In the genomic region with DNA sequence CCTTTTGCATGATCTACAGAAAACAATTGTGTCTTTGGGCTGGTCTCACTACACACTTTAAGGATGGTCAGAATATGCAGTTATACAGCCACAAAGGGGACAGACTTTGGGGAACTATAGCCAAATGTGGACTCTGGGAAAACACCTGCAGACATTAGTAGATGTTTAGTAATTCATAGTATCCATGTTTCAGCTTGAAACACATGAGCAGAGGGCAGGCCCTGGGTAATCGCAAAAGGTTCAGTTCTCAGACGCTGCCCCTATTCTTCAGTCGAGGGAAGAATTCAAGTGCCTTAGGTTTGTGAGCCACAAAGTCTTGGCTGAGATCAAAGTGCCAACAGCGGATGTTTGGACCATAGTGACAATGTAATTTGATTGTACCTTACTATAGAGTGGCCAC, we compare ENCODE assay signal across 28 mouse cellular contexts. TPM values are rescaled to one million over a fixed set of nuclear protein-coding genes. Genes with fewer than 3 reads are reported as not detected.
"Had no signal": no experiment of that assay in that cellular context is flagged by ENCODE, and none has a peak within 500 bp of the region (broad histone marks: within the 10 kb centered on the region; RNA-seq: fewer than 3 reads in every experiment).

No protein-coding gene starts in this region.

- DNase-seq: lung, adult 2 months; lung, postnatal 14 days; lung, postnatal 36 days; retina, postnatal 1 day; right cerebral cortex, adult 18-20 months; right cerebral cortex, postnatal 25 days; right cerebral cortex, postnatal 4 days; thymus, adult 18-20 months; thymus, postnatal 14 days; thymus, postnatal 36 days had no signal

- ATAC-seq: lung, postnatal 0 days; midbrain, embryonic 13.5 days; midbrain, embryonic 15.5 days had no signal

- H3K27me3 ChIP-seq: lung, embryonic 15.5 days; midbrain, embryonic 13.5 days; midbrain, embryonic 15.5 days; neural tube, embryonic 13.5 days; neural tube, embryonic 15.5 days; stomach, embryonic 15.5 days had no signal

- H3K4me3 ChIP-seq: lung, embryonic 15.5 days; megakaryocyte, embryonic 14.5 days; midbrain, embryonic 13.5 days; midbrain, embryonic 15.5 days; myocyte; neural tube, embryonic 13.5 days; neural tube, embryonic 15.5 days; stomach, embryonic 15.5 days had no signal

- H3K9ac ChIP-seq: liver, embryonic 14.5 days; lung, embryonic 15.5 days; midbrain, embryonic 13.5 days; midbrain, embryonic 15.5 days; neural tube, embryonic 13.5 days; neural tube, embryonic 15.5 days; stomach, embryonic 15.5 days had no signal

- H3K4me1 ChIP-seq: lung, embryonic 15.5 days; midbrain, embryonic 13.5 days; midbrain, embryonic 15.5 days; neural tube, embryonic 13.5 days; neural tube, embryonic 15.5 days; stomach, embryonic 15.5 days had no signal

- H3K9me3 ChIP-seq: lung, embryonic 15.5 days; megakaryocyte, embryonic 14.5 days; midbrain, embryonic 13.5 days; midbrain, embryonic 15.5 days; neural tube, embryonic 13.5 days; neural tube, embryonic 15.5 days; stomach, embryonic 15.5 days had no signal

- H3K4me2 ChIP-seq: lung, embryonic 15.5 days; midbrain, embryonic 11.5 days; midbrain, embryonic 13.5 days; midbrain, embryonic 15.5 days; neural tube, embryonic 13.5 days; neural tube, embryonic 15.5 days; stomach, embryonic 15.5 days had no signal

- H3K36me3 ChIP-seq: midbrain, embryonic 13.5 days; midbrain, embryonic 15.5 days; neural tube, embryonic 13.5 days; neural tube, embryonic 15.5 days had no signal

- H3K27ac ChIP-seq: liver, embryonic 14.5 days; lung, embryonic 15.5 days; macrophage; midbrain, embryonic 13.5 days; midbrain, embryonic 15.5 days; neural tube, embryonic 13.5 days; neural tube, embryonic 15.5 days; stomach, embryonic 15.5 days had no signal

RNA-seq across cellular contexts. Expression of gene Cyb5r2, which starts 13.4 kb away (rescaled TPM):
- polyA plus RNA-seq: lung, adult 2 months; macrophage; neural tube, embryonic 11.5 days; small intestine, adult 2 months; urinary bladder, adult 2 months had no signal

RNA-seq across cellular contexts. Expression of gene Ovch2, which starts 56.6 kb away (rescaled TPM):
- polyA plus RNA-seq: liver, embryonic 14.5 days; liver, embryonic 16.5 days; lung, adult 2 months; lung, embryonic 15.5 days; lung, postnatal 0 days; macrophage; midbrain, embryonic 11.5 days; midbrain, embryonic 13.5 days; midbrain, embryonic 15.5 days; myocyte; neural tube, embryonic 11.5 days; neural tube, embryonic 13.5 days; neural tube, embryonic 15.5 days; small intestine, adult 2 months; spleen, adult 2 months; stomach, embryonic 15.5 days; thymus, postnatal 0 days; urinary bladder, adult 2 months had no signal
